Mouse (Mus musculus) layer of hippocampus, postnatal 25 days (tissue): ENCODE measurements around the gene Wwox. TPM values are rescaled to one million over a fixed set of nuclear protein-coding genes. Genes with fewer than 3 reads are reported as not detected.

Experiments used
- DNase-seq, 2 experiments: peaks; one replicate each; pipeline ENCODE4 v3.0.0; 2022; ENCODE audit warnings: mixed read lengths in 2 of 2, low spot score in 1 of 2; ENCODE audit errors: extremely low spot score in 1 of 2
- total RNA-seq, 2 experiments: library from RNA; stranded (reverse); gene quantifications; 2 replicates each; pipeline ENCODE4 v1.2.3; 2021

The Wwox gene
- total RNA-seq, 2 experiments from 2014 or later = 11.4 to 11.9 TPM

GRCm38 (mm10) chr8:115058193-115058835, 618.9 kb downstream of the Wwox start:
- no peak for DNase-seq

DNA sequence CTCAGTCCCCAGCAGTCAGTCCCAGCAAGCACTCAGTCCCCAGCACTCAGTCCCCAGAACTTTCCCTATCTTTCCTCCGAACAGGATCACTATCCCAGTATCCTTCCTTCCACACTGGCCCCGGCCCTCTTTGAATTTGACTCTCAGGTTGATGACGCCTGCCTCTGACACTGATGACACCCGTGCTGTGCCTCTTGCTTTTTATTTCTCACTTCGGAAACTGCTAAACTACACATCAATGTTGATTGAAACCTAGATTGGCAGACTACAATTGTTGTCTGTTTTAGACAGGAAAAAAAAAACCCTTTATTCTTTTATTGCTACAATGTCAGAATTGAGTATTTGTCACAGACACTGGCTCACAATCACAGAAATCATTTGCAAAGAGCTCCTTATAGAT, 624.2 kb downstream of the Wwox start:
- no peak for DNase-seq

- DNase-seq = no peak
Observed at GRCm38 (mm10) chr8:115064691-115065090, 625.2 kb downstream of the Wwox start.

DNA sequence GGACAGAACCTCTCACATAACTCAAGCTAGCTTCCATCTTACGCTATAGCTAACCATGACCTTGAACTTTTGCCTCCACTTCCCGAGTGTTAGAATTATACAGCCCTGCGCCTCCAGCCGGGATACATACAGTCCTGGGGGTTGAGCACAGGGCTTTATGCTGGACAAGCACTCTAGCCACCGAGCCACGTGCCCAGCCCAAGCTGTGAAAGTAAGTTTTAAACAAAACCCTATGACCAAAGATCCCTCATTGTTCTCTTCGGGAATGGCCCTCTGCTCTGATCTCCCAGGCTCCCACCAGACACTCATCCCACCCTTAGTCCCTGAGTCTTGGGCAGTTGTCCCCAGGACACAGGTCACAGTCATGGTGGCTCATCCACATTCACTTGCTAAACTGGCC, 625.9 kb downstream of the Wwox start:
- no peak for DNase-seq

DNA sequence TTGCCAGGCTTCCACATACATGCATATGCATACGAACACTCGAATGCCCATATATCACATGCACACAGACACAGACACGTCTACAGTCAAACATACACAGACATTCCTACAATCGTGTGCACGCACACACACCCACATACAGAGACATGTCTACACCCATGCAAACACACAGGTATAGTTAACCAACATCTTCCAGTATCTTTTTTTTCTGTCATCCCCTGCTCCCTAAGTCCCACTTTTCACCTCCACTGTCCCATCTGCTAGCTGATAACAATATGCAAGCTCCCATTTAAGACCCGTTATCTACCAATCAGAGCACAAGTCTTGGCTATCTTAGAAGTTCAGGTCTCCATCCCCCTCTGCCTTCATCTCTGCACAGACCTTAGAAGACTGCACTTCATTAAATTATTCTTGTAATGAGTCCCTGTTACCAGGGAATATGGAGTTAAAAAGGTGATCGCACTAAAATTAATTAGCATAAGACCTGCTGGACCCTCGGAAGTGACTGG, 627.1 kb downstream of the Wwox start:
- DNase-seq = no peak

DNA sequence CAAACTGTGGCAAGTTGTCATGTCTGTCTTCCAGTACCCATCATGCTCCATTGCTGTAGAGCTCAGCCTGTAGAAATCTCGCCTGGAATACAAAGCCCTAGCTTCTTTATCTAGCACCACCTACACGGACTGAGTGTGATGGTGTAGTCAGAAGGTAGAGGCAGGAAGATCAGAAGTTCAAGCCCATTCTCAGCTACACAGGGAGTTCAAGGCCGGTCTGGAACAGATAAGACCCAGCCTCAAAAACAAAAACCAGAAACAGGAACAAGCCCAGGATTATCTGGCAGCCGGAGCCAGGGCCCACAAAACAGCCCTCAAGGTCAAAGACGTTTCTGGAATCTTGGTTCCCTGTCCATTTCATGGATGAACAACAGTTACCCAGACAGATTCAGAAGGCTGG, 629.3 kb downstream of the Wwox start:
- no peak for DNase-seq

GRCm38 (mm10) chr8:115070225-115070624, 630.8 kb downstream of the Wwox start:
- no peak for DNase-seq

DNA sequence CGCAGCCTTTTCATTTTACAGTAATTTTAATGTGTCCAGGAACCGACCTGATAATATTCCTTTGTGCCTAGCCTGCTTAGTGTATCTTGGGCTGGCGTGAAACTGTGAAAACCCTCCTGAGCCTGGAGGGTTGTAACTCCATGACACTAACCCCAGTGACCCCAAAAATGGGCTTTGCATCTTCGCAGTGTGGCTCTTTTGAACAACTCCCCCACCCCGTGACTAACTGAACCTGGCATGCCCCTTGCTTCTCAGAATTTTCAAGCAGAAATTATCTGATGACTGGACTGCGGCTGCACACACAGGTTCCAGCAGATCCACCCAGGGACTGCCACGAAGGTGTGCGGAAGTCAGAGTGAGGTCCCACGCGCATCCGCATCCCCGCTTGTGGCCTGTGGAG, 631.8 kb downstream of the Wwox start:
- DNase-seq = no peak

DNA sequence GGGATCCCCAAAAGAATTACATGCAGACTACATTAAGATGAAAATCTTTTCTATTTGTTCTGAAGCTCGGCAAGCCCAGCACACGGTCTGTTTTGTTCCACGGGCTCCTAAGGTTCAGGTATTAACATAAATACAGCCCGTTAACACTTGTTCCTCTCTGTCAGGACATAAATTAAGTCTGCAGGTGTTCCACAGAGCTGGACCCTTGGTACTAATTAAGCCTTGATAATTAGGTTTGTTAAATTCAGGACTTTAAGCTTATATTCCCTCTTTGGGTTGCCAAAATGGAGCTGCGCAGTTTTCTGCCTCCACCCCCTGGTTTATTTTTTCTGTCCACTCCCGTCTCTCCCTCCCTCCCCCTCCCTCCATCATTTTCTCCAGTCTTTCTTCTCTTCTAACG, 638.8 kb downstream of the Wwox start:
- DNase-seq = no peak

DNA sequence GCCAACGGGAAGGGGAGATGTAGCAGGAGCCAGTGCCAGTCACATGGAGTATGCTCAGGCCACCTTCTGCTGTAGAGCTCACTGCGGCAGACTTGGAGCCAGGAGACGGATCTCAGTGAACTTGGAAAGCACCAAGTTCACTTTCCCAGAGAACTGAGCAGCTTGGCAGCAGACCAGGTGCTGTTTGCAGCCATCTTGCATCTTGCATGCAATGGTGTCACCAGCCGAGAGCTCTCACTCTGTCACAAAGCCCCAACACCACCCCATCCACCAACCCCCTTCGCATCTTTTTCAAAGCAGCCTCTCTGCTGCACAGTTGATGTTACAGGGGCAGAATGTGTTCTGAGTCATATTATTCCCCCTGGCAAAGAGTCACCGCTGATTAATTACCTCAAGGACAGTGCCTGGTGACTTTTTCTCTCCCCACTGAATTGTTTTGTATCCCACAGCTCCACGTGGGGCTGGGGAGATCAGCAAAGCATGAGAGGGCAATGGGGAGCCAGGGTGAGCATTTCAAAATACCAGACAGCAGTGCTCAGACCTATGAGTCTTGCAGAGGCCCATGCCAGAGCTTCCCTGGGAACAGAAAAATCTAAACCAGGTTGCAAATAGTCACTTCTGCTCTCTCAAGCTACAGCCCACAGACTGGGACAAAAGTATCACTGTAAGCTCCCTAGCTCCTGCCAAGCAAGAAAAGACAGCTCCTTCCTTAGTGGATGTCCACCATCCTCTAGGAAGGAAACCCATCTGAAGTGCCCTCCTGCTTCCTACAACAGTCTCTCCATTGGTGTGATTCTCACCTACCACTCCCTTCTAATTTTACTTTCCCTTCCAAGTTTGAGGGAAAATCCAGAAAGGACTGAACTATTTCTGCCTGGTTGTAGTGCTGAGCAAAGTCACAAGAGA, 642.1 kb downstream of the Wwox start:
- no peak for DNase-seq

DNA sequence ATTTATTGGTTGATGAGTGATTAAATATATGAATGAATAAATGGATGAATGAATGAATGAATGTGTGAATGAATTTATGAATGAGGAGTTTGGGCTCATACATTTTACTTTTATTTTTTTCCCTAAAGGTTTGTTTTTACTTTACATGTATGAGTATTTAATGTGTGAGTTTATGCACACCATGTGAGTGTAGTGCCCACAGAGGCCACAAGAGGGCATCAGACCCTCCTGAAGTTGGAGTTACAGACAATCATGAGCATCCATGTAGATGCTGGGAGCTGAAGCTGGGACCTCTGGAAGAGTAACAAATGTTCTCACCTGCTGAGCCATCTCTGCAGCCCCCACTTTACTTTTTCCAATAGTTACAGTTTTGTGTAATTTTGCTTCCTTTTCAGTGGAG, 648.7 kb downstream of the Wwox start:
- no peak for DNase-seq

- DNase-seq = no peak
Observed at GRCm38 (mm10) chr8:115089744-115090143, 650.3 kb downstream of the Wwox start.

- no peak for DNase-seq
Observed at GRCm38 (mm10) chr8:115090202-115090601, 650.7 kb downstream of the Wwox start.

DNA sequence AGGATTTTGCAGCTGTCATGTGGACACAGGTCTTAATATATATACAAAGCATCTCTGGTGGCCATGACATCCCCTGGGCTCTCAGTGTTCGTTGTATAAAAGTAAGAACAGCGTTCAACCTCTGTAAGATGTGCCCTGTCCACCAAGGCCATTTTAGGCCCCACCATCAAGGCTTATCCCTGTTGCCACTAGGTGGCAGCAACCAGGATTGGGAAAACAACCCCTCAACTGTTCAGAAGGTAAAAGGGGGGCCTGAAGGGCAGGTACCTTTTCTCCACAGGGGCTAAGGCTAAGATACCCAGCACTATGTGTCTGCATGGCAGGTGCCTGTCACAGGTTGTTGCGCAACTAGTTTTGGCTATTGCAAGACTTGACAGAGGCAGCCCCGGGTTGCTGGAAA, 656.1 kb downstream of the Wwox start:
- peak in 1 of 2 experiments; percentile 27 for DNase-seq

- DNase-seq = no peak
Observed at GRCm38 (mm10) chr8:115097988-115098562, 658.6 kb downstream of the Wwox start.

- no peak for DNase-seq
Observed at GRCm38 (mm10) chr8:115109309-115109708, 669.9 kb downstream of the Wwox start.

- no peak for DNase-seq
Observed at GRCm38 (mm10) chr8:115110423-115110822, 671.0 kb downstream of the Wwox start.

DNA sequence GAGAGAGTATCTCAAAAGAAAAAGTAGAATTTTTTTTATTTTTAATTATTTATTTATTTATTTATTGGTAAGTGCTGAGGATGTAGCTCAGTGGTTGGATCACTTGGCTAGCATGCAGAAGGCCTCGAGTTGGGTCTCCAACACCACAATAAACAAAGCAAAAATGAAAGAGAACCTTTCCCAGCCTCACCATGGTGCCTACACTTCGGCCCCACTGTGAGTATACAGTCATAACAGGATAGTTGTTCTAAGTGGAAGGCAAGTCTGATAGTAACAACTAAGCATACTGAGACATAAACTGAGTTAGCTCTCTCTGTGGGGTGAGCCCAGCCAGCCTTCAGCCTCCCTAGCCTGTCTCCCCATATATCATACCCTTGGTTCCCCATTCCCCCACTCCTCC, 672.6 kb downstream of the Wwox start:
- DNase-seq = no peak

- DNase-seq = no peak
Observed at GRCm38 (mm10) chr8:115114498-115114897, 675.0 kb downstream of the Wwox start.

GRCm38 (mm10) chr8:115126081-115126480, 686.6 kb downstream of the Wwox start:
- no peak for DNase-seq

GRCm38 (mm10) chr8:115126674-115127073, 687.2 kb downstream of the Wwox start:
- DNase-seq = no peak
